In the genomic region with DNA sequence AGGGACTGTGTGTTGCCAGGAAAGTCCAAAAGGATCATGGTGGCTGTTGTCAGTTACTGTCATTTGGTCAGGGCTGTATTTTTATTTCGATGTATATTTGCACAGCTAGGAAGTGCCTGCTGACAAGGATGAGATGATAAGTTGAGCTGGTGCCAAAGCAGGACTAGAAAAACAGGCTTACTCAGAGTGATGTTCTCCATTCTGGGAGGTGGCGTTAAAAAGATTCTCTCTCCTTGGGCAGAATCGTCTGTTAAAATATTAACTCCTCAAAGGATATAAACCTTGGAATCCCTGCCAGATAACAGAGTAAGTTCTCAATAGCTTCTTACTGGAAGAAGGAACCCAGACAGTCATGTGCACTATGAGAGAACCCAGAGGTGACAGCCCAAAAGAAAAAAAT, we compare ENCODE assay signal across 17 mouse cellular contexts.
A peak's percentile ranks its signal among the peaks of the same experiment; 100 is the strongest.
DNase-seq lines count a peak whose midpoint lies in the region; ATAC-seq lines count a peak whose summit lies in the region.
"Had no signal": no experiment of that assay in that cellular context is flagged by ENCODE, and none has a peak within 500 bp of the region (broad histone marks: within the 10 kb centered on the region; RNA-seq: fewer than 3 reads in every experiment).

No protein-coding gene starts in this region.

- peak; percentile 59 for DNase-seq in kidney, adult 9 months
- DNase-seq in kidney, postnatal 10 days = no peak
- DNase-seq in urinary bladder, postnatal 14 days (ENCODE audit: low spot score) = peak; percentile 36
- DNase-seq in urinary bladder, postnatal 36 days (ENCODE audit: low spot score in 2 of 2) = no peak
- DNase-seq in embryo, embryonic 9.5 days (ENCODE audit: extremely low spot score) = no peak
- DNase-seq in gastrocnemius, adult 8-10 months (ENCODE audit: low spot score in 2 of 2) = no peak
- DNase-seq: cerebellum, adult 9-11 months; heart, postnatal 4 days; layer of hippocampus, adult 9-11 months; lung, adult 2 months; lung, postnatal 36 days; thymus, adult 18-20 months had no signal

- ATAC-seq in common myeloid progenitor, adult 5-6 weeks (replicated peaks; ENCODE audit: low read depth, poor library complexity, severe bottlenecking) = peak; percentile 50
- ATAC-seq: activated CD4-positive, CD25-positive, alpha-beta regulatory T cell, adult 4 months; forebrain, embryonic 13.5 days; hindbrain, postnatal 0 days; midbrain, embryonic 13.5 days had no signal

Comparison
In these comparisons a context has a peak if more than half of its experiments do, and no peak if none do; other contexts are left out.
1. DNase-seq: peak in kidney, adult 9 months (single experiment) and urinary bladder, postnatal 14 days (single experiment); none in kidney, postnatal 10 days (single experiment), urinary bladder, postnatal 36 days (0 of 2), embryo, embryonic 9.5 days (single experiment) and gastrocnemius, adult 8-10 months (0 of 2).